Mouse (Mus musculus) embryonic fibroblast, embryonic 13.5 days (primary cell): ENCODE data around the gene Tmub2.
A peak's percentile ranks its signal among the peaks of the same experiment; 100 is the strongest.

Experiments used
- CTCF ChIP-seq: IDR thresholded peaks from 2 replicates; pipeline ENCODE4 v1.5.1; 2011; ENCODE audit warnings: mild to moderate bottlenecking, control low read depth, low read length, moderate library complexity, borderline replicate concordance; ENCODE audit not compliant: insufficient read depth
- POLR2A ChIP-seq: IDR thresholded peaks from 2 replicates; pipeline ENCODE4 v1.6.1; 2011; ENCODE audit warnings: low read depth, mild to moderate bottlenecking, control low read depth, low read length, moderate library complexity

- TF ChIP-seq CTCF (no peak), POLR2A (peak; percentile 57)
These were observed at the start of gene Tmub2 for GRCm38 (mm10) chr11:102284501-102285094.
